Comparison of ENCODE assay signal across 10 mouse cellular contexts in genomic region chr2:166857118-166857517, GRCm38 (mm10). TPM values are rescaled to one million over a fixed set of nuclear protein-coding genes. Genes with fewer than 3 reads are reported as not detected.
DNase-seq lines count a peak whose midpoint lies in the region; ATAC-seq and TF ChIP-seq lines count a peak whose summit lies in the region.
"Had no signal": no experiment of that assay in that cellular context is flagged by ENCODE, and none has a peak within 500 bp of the region (broad histone marks: within the 10 kb centered on the region; RNA-seq: fewer than 3 reads in every experiment).

No protein-coding gene starts in this region.

- no peak overlapping the region for H3K4me3 ChIP-seq in hindbrain, postnatal 0 days (ENCODE audit: low read length)
- H3K4me3 ChIP-seq in hindbrain, embryonic 14.5 days (replicated peaks; ENCODE audit: low read length): no peak overlapping the region

- TF ChIP-seq CTCF in hindbrain, postnatal 0 days (IDR thresholded peaks at IDR 0.05; ENCODE audit: low read depth): no peak

- DNase-seq in hindbrain, postnatal 0 days (ENCODE audit: low spot score): peak; percentile 18
- no peak for DNase-seq in hindbrain, embryonic 14.5 days (ENCODE audit: low spot score)
- peak; percentile 44 for DNase-seq in 3T3-L1 (ENCODE audit: low read depth, low spot score)
- DNase-seq in MEL-GATA-1-ER (ENCODE audit: extremely low read depth, low read depth): peak; percentile 31
- DNase-seq in hindlimb bud, embryonic 11.5 days (ENCODE audit: extremely low spot score, low read depth, low spot score): peak; percentile 6
- no peak for DNase-seq in natural killer cell, adult 2 months (ENCODE audit: low spot score in 2 of 2)
- no peak for DNase-seq in heart, postnatal 36 days
- no peak for DNase-seq in adrenal gland, adult 18-20 months (ENCODE audit: low spot score in 2 of 2)
- DNase-seq: cerebellum, adult 9-11 months had no signal

- no peak overlapping the region for H3K4me2 ChIP-seq in hindbrain, postnatal 0 days (ENCODE audit: low read depth, low read length)
- no peak overlapping the region for H3K4me2 ChIP-seq in hindbrain, embryonic 14.5 days (replicated peaks)

- no peak for ATAC-seq in hindbrain, postnatal 0 days
- no peak for ATAC-seq in hindbrain, embryonic 14.5 days (ENCODE audit: low FRiP score)
- ATAC-seq: inflammation-experienced regulatory T-cells, adult 6 months had no signal

- H3K27ac ChIP-seq in hindbrain, postnatal 0 days: no peak overlapping the region
- H3K27ac ChIP-seq in hindbrain, embryonic 14.5 days: no peak overlapping the region

- peaks cover 44% of the 10 kb centered on the region for H3K36me3 ChIP-seq in hindbrain, postnatal 0 days (ENCODE audit: insufficient read depth, low read length)
- H3K36me3 ChIP-seq in hindbrain, embryonic 14.5 days (replicated peaks; ENCODE audit: control insufficient read depth, insufficient read depth): peaks cover 79% of the 10 kb centered on the region

- no peaks in the 10 kb centered on the region for H3K9me3 ChIP-seq in hindbrain, postnatal 0 days (ENCODE audit: low read length)
- H3K9me3 ChIP-seq in hindbrain, embryonic 14.5 days (ENCODE audit: control insufficient read depth, low read length): no peaks in the 10 kb centered on the region

- no peaks in the 10 kb centered on the region for H3K27me3 ChIP-seq in hindbrain, postnatal 0 days (ENCODE audit: insufficient read depth, low read length)
- H3K27me3 ChIP-seq in hindbrain, embryonic 14.5 days (ENCODE audit: control insufficient read depth, insufficient read depth, low read length): no peaks in the 10 kb centered on the region

- WGBS in hindbrain, postnatal 0 days: 84% methylated on average over 2 of the region's 2 CpGs
- 85% methylated on average over 2 of the region's 2 CpGs for WGBS in hindbrain, embryonic 14.5 days

- H3K4me1 ChIP-seq in hindbrain, postnatal 0 days (ENCODE audit: insufficient read depth, low read length): no peaks in the 10 kb centered on the region
- H3K4me1 ChIP-seq in hindbrain, embryonic 14.5 days (replicated peaks; ENCODE audit: control insufficient read depth, insufficient read depth, low read length): no peaks in the 10 kb centered on the region

- intact Hi-C loops in heart, postnatal 36 days (cut with DNase I): no loop called here

- H3K9ac ChIP-seq in hindbrain, postnatal 0 days (replicated peaks; ENCODE audit: low read length): no peak overlapping the region
- no peak overlapping the region for H3K9ac ChIP-seq in hindbrain, embryonic 14.5 days

RNA-seq across cellular contexts. Expression of gene Cse1l, which starts 48.7 kb away (rescaled TPM):
- 66.1 and 78.7 TPM in 2 replicates for total RNA-seq in hindbrain, postnatal 0 days (2014; rRNA removed)
- 68.1 and 71.2 TPM in 2 replicates for polyA plus RNA-seq in hindbrain, postnatal 0 days (2015; fragmentation: Nextera tagmentation; extraction: Ambion mirVana)
- 112 and 133 TPM in 2 replicates for polyA plus RNA-seq in hindbrain, embryonic 14.5 days (2014; fragmentation: Nextera tagmentation; extraction: Ambion mirVana)
- total RNA-seq in heart, postnatal 36 days (2021): 10 to 100 TPM; 39.8 to 41.1 TPM
- 10 to 100 TPM; 58.7 to 71.4 TPM for total RNA-seq in adrenal gland, adult 18-20 months (2021)

RNA-seq across cellular contexts. Expression of gene Arfgef2, which starts 51.7 kb away (rescaled TPM):
- total RNA-seq in hindbrain, postnatal 0 days (2014; rRNA removed): 23.4 and 26.3 TPM in 2 replicates
- polyA plus RNA-seq in hindbrain, postnatal 0 days (2015; fragmentation: Nextera tagmentation; extraction: Ambion mirVana): 3.5 and 4.6 TPM in 2 replicates
- 6.5 and 7.9 TPM in 2 replicates for polyA plus RNA-seq in hindbrain, embryonic 14.5 days (2014; fragmentation: Nextera tagmentation; extraction: Ambion mirVana)
- 10 to 100 TPM; 42.0 to 44.1 TPM for total RNA-seq in heart, postnatal 36 days (2021)
- total RNA-seq in adrenal gland, adult 18-20 months (2021): 10 to 100 TPM; 49.0 to 69.7 TPM

Comparison
In these comparisons a context has a peak if more than half of its experiments do, and no peak if none do; other contexts are left out.
1. DNase-seq: peak in hindbrain, postnatal 0 days (single experiment), 3T3-L1 (single experiment), MEL-GATA-1-ER (single experiment) and hindlimb bud, embryonic 11.5 days (single experiment); none in hindbrain, embryonic 14.5 days (single experiment), natural killer cell, adult 2 months (0 of 2), heart, postnatal 36 days (0 of 2) and adrenal gland, adult 18-20 months (0 of 2).